Mouse (Mus musculus) brain, embryonic 18.5 days (tissue): ENCODE data around the gene Xrcc6.

Experiments used
- DNase-seq: peaks from one replicate; pipeline ENCODE4 v3.0.0-alpha.2; 2012; ENCODE audit warnings: low read depth, low spot score

The Xrcc6 gene

DNA sequence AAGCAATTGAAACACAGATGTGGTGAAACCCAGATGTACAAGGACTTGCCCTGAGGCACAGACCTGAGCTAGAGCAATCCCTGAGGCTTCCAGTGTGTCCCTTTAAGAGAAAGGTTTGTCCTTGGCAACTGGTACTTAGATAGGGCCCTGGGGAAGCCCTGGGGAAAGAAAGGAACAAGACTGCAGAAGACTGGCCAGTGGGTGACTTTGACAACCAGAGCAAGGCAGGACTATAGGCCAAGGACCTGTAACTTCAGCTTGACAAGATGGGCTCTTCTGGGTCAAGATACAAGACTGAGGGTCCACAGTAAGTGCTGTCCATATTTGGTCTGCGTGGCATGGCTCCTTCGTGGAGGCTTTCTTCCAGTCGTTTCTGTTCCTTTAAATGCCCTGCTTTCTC is at the start of gene Xrcc6:
Gene Xrcc6 (plus strand): TSS at position 190 of the 400 bp plus-strand sequence.
- DNase-seq, result no peak

DNA sequence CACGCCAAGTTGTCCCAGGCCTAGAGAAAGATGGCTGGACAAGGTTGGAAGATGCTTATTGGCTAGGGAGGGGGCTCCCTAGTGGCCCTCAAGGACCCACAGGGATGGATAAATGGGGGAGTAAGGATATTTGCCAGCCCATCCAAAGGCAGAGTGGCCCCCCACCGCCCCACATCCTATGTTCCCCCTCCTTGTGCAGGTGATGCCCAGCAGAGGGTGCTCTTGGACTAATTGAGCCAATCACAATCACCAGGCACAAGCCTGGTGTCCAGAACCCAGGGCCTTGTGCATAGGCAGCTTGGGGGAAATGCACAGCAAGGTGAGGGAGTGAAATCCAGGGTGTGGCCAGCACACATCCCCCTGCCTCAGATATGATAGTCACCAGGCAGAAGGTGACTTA is 49.4 kb upstream of the Xrcc6 start:
- DNase-seq, result no peak

DNA sequence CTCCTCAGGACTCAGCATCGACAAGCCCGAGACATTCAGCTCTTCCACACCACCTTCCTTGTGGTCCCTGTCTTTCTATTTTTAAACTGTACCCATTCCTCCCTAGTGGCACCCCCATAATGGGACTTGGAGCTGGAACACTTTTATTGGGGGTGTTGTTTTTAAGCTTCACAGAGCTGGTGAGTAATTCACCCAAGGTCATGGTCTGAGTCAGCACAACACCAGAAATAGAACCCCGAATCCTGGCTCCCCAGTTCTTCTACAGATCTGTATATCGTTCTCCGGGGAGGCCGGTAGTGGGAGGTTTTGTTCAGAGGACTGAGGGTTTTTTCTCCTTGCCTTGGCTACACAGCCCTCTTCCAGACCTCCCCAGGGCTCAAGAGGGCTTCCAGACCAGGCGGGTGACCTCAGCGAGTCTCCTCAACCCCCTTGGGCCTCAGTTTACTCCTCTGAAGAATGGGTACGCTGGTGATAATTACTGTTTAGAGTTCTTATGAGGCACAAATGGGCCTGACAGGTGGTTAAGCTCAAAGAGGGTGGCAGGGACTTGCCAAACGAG is 48.4 kb upstream of the Xrcc6 start:
- no peak for DNase-seq

DNA sequence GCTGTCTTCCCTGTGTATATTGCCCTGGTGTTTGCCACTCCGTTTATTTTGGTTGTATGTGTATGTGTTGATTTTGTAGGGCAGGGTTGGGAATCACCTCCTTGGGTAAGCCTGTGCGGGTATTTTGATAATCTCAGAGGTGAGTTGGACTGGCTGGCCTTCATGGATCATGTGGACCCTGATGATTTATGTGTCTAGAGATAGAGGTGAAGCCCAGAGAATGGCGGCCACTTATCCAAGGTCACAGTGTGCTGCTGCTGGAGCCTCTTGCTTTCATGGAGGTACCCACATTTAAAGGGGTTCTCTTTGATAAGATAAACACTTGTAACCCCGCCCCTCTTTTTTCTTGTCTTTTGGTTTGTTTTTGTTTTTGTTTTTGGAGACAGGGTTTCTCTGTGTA is 47.9 kb upstream of the Xrcc6 start:
- DNase-seq, result no peak

DNA sequence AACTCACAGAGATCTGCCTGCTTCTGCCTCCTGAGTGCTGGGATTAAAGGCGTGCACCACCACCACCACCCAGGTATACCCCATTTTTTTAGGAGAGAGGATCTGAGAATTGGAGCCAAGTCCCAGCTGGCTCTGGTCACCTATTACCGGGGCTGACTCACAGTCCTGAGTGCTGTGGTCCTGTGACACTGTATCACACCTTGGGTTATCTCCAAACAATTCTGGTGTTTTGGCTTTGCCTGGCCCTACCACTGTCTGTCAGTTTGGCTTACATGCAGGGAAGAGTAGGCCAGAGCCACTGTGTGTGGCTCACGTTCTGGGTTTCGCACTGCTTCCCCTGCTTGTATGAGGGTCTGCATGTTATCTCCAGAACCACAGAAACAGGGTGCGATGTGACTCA is 47.4 kb upstream of the Xrcc6 start:
- no peak for DNase-seq

DNA sequence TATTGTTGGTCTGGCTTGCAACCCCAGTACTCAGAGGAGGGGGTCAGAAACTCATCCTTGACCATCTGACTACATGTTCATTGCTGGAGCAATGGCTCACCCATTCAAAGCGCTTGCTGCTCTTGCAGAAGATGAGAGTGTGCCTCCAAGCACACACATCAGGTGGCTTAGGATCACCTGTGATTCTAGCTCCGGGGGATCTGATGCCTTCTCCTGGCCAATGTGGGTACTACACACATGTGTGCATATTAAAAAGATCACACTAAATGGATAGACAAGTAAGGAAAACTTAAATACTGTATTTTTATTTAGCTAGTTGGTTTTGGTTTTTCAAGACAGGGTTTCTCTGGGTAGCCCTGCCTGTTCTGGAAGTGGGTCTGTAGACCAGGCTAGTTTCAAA is 46.6 kb upstream of the Xrcc6 start:
- no peak for DNase-seq

DNA sequence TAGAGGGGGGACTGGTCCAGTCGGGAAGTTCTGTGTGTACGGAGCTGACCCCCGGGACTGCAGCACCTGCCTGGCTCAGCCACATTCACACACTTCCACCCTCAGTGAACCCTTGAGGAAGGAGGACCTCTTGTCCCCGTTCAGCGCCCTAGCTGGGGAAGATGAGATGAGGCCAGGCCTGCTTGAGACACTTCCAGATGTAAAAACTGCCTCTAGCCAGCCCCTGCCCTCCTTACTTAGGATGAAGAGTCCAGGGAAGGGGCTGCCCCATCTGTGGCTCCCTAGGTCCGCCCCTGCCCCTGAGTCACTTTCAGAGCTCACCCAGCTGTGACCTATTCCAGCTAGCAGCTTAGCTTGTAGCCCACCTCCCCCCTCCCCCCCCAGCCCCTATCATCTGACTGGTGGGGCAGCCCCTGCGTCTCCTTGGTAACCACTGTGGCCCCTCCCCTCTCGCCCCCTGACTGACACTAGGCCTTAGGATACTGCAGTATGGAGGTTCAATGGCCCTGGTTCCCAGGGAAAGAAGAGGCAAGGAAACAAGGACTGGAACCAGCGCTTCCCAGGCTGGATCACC is 44.4 kb upstream of the Xrcc6 start:
- no peak for DNase-seq

DNA sequence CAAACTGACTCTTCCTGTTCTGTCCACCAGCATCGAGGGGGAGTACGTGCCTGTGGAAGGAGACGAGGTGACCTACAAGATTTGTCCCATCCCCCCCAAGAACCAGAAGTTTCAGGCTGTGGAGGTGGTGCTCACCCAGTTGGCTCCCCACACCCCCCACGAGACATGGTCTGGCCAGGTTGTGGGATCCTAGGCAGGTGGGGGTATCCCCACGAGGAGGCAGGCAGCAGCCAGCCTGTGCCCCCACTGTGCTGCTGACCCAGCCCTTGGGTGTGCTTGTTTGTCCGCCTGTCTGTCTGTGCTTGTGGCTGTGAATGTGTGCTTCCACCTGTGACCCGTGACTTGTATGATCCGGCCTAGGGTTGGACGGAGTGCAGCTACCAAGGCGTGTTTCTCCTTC is 38.6 kb upstream of the Xrcc6 start:
- no peak for DNase-seq

DNA sequence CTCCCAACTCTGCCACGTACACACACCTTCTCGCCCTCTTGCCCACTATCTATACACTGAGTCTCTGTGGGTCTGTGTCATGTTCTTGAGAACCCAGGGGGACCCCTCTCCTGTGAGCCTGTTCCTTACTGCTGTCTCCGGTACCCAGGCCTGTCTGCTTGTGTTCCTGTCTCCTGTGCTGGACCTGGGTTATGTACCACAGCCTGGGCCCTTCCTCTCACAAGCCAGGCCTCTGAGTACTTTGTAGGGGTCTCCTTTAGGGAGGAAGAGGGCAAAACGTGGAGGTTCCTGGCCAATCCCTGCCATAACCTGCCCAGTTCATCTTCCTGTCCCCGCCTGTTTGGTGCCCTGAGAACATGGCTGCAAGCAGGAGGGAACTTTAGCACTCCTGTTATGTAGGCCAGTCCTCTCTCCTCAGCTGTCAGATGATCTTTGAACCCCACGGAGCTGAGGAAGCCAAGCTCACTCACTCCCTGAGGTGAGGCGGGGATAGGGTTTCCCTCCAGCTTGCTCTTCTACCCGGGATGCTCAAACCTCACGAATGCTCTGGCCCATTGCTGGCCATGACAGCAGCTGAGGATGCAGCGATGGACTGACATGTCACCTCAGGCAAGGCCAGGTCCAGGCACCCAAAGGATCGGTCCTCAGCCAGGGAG is 38.0 kb upstream of the Xrcc6 start:
- no peak for DNase-seq

DNA sequence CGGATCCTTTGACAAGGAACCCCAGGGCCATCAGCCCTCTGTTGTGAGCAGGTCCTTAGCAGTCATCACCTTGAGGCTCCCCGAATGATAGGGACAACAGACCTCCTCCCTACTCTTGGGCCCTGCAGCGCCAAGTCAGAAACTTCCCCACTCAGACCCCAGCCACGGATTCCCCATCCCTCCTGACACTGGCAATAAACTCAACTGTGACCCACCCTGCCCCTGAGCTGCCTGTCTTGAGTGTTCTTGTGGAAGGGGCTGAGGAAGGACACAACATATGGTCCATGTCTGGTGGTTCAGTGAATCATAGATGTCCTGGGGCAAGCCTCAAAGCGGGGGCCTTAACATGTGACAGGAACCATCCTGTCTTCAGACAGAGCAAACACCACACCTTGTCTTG is 36.9 kb upstream of the Xrcc6 start:
- DNase-seq, result no peak

DNA sequence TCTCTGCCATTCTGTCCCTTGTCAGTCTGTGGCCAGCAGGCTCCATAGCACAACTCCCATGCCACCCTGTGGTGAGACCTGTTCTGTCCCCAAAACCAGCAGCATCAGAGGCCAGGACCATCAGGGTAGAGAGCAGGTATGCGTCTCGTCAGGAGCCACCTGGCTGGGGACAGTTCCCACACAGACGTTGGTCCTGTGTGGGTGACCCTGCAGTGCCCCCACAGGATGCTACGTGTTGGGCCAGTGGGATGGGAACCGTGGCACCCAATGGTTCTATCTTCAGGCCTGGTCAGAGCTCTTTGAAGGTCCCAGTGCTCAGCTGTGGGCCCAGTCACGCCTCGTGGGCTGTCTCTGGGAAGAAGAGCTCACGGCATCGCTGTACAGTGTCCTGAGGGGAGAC is 36.5 kb upstream of the Xrcc6 start:
- no peak for DNase-seq

DNA sequence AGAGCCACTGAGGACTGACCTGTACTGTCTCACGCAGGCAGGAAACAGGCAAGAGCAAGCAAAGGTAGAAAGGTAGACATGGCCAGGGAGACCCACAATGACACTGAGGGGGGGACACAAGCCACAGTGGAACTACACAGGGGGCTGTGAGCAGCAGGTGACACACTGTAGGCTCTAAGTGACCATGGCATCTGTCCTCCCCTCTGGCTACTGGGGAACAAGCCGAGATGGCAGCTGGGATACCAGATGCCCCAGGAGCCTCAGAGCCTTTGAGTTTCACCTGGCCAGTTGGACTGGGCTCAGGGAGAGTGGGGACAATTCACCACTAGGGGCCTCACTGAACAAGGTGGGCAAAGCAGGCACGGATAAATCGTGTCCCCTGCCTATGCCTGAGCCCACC is 35.3 kb upstream of the Xrcc6 start:
- DNase-seq, result no peak

DNA sequence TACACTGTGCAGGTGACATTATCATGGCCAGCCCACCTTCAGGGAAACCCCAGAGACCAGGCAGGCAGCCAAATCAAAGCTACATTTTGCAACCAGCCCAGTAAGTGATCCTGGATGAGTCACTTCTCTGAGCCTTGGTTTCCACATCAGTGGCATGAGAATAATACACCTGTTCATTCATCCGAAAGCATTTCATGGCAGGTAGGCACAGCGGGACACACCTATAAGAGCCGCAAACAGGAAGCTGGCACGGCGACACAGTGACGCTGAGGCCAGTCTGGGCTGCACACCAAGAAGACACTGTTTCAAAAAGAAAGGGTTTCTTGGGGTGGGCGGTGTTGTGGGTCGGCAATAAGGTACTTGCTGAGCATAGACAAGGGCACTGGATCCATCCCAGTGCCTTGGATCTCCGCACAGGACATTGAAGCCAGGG is 33.5 kb upstream of the Xrcc6 start:
- DNase-seq, result no peak

DNA sequence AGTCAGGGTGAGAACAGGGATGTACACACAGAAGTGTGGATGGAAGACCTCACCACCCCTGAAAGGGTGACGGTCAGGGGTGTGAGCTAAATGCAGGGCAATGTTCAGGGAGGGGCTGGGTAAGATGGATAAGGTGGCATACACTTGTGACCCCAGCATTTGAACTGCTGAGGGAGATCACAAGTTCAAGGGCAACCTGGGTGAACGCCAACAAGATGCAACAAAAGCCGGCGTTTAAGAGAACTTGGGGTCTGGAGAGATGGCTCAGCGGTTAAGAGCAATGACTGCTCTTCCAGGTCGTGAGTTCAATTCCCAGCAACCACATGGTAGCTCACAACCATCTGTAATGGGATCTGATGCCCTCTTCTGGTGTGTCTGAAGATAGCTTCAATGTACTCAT is 32.9 kb upstream of the Xrcc6 start:
- no peak for DNase-seq

DNA sequence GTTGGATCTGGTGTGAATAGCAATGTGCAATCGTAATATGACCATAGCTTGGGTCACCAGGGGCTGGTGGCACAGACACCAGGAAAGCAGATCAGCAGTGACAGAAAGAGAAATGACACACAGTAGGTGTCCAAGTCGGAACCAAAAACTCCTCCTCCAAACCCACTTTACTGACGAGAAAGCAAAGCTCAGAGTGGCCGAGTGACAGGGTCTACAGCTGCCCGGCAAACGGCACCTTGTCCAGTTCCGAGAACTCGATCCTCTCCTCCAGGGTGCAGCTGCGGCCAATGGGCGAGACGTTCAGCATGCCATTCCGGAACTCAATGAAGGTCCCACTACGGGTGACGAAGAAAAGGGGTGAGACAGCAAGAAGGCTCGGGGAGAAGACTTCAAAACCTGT is 32.2 kb upstream of the Xrcc6 start:
- DNase-seq, result no peak

DNA sequence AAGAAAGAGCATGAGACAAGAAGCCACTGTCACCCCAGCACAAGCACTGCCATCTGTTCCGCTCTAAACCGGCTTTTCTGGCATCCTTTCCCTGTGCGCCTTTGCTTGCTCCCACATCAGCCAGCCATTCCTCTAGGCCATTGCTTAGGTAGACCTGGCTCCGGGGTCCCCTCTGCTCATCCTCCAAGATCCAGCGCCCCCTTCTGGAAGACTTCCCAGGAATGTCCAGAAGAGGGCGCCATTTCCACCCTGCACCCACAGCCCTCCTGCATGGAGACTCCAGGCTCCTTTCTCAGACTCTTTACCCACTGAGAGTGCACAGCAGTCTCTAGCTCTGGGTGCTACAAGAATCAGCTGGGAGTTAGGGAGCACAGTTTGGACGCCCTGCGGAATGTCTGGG is 31.2 kb upstream of the Xrcc6 start:
- no peak for DNase-seq

DNA sequence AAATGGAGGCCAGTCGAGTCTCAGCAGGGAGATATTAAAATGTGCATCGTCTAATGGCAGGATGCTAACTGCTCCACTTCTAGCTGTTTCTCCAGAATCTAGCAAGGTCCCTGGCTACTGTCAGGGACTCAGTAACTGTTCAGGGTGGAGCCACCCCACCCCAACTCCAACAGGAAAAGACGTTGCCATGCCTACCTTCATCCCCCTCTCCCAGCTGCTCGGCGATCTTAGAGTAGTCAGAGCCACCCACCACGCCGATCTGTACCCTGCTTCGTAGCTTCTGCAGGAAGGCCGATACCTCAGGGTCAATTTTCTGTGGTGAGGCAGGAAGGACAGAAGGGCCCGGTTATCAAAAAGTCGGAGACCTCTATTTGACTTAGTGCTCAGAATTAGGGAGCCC is 30.0 kb upstream of the Xrcc6 start:
- DNase-seq, result no peak

DNA sequence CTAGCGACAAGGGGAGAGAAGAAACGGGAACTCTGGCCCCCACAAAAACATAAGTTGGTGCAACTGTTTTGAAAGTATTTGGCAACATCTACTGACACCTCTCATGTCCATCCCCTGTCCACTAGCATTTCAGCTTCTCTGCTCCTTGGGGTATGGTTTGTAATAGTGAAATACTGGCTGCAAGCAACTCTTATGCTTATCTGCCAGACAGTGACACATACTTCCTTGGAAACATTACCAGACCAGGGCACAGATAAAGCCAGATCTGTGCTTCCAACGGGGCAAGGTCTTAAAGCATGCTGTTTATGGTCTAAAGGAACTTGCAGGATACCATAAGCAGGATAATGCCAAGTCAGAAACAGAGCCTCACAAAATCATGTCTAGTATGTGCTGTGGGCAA is 28.7 kb upstream of the Xrcc6 start:
- DNase-seq, result no peak

DNA sequence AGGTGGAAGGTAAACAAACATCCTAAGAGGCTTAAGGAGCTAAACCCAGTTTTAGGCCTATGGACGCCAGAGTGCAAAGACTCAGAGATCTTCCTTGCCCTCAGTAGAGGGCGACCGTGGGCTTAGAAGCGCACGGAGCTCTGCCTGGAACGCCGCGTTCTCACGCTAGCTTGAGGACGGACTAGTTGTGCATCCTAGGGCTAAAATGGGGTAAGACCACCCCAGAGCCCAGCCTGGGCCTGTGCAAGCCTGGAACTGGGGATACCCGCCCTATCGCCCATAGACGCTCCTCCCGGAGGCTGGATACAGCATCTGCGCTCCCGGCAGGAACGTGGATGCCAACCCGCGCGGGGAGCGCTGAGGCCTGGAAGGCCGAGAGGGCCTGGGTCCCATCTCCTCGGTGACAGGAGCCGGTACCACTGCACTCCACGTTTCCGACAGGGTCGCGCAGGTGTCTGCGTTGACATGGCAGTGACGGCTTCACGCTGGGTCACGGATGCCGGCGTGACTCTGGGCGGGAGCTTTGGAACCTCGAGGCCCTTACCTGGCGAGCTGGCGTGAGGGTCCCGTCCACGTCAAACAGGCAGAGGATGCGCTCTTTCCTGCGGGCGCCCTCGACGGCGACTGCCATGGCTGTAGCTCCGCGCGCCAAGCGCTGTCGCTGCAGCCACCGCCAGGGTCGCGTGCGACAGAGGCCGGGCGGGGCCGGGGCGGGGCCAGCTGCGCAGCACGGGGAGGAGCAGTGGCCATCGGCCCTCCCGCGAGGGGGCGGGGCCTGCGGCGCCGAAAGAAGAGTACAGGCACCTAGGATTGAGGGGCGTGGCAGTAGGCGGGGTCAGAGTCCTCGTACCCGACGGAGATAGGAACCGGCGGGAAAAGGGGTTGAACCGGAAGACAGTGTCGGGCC is 27.2 kb upstream of the Xrcc6 start, which contains the start of gene Pmm1:
Gene Pmm1 (minus strand): TSS at position 760 of the 907 bp plus-strand sequence.
- peak; percentile 92 for DNase-seq

DNA sequence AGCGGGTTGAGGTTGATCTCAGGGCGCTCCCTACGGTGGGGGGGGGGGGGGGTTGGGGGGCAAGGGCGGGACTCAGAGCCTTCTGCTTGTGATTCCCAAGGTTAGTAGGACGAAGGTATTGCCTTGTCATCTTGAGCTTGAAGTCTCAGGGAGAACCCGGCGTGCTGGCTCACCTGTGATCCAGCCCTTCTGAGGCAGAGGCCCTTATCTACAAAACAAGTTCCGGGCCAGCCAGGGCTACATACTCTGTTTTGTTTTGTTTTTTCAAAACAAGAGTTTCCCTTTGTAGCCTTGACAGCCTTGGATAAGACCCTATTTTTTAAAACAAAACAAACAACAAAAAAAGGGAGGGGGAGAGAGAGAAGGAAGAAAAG is 26.6 kb upstream of the Xrcc6 start:
- no peak for DNase-seq

DNA sequence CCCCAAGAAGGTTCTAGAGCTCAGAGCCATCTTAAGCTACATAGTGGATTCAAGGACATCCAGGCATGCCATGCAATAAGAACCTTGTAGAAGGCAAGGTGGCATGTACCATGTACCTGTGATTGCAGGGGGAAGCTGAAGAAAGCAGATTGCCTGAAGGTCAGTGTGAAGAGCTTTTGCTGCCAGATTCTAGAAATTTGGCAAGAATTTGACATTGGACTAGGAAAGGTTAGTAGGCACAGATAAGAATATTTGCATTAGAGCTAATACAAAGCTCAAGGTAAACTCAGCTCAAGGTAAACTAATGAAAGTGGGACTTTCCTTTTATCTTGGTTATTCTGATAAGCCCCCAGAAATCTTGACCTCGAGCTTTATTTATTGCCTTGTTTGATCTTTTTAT is 23.4 kb upstream of the Xrcc6 start:
- DNase-seq, result no peak

DNA sequence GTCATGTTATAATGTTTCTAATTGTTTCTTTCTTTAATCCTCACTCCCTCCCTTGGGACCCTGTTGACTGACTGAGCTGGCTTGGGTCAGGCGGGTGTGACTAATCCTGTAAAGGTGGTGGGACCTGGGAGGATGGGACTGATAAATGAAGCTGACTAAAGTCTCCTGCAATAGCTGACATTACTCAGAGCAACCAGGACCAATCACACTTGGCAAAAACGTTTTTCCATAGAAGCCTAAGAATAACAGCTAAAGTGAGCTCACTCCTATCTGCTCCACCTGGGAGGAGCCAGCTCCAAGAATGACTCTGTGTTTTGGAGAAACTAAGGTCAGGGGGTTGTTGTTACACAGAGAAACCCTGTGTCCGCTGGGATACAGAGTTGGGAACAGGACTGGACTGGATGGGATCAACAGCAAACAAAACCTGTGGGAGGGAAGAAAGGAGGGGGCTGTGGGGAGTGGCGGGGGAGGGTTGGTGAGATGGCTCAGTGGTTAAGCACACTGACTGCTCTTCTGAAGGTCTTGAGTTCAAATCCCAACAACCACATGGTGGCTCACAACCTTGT is 22.6 kb upstream of the Xrcc6 start:
- DNase-seq, result no peak
